Mouse (Mus musculus) hindlimb bud, embryonic 11.5 days (tissue): Measurements from ENCODE around the gene Gm7903.
"Not testable (repeated sequence)": the region's sequence is repeated elsewhere in the genome, so short reads cannot be mapped to it uniquely, and the experiment has no call there.

Experiments used
- DNase-seq: peaks from one replicate; pipeline ENCODE4 v3.0.0-alpha.2; 2012; ENCODE audit warnings: low read depth, low spot score; ENCODE audit errors: extremely low spot score

Gene Gm7903

DNA sequence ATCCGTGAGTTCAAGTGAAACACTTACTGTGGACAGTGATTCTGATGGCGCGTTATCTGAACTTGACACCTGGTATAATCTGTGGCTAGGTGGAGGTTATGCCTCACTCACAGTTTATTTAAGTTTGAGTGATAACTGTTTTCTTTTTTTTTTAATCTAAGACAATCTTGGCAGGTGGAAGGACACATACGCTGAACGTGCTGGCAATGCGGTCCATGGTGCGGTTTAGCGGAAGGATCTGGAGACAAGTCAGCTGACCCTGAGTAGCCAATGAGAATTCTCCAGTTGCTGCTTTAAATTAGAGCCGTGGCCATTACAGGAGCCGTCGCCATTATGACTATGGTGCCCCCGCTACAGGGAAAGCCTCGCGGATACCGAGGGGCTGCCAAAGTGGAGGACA is at the start of gene Gm7903:
Gene Gm7903, plus strand, starts transcription at position 301 of the 400 bp plus-strand sequence.
- DNase-seq, result not testable (repeated sequence)

- not testable (repeated sequence) for DNase-seq
Measured at GRCm38 (mm10) chrX:135403578-135403977, 30.1 kb upstream of the Gm7903 start.

DNA sequence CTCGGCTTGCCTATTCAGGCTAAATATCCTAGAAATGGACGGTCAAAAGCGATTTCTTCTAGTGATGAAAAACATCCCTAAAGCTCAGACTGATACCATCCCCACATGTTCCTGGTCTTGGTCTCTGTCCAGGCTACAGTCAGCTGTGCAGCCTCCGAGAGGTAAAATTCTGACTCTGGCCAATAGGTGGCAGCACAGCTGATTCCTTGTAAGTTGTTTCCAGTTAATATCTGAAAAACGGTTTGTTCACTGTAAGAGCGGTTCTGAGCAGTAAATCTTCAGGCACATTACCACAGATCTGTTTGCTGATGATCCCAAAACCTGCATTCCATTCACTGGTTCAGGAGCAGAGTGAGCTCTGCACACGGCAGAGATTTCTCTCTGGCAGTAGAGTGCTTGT is 12.4 kb upstream of the Gm7903 start:
- not testable (repeated sequence) for DNase-seq

DNA sequence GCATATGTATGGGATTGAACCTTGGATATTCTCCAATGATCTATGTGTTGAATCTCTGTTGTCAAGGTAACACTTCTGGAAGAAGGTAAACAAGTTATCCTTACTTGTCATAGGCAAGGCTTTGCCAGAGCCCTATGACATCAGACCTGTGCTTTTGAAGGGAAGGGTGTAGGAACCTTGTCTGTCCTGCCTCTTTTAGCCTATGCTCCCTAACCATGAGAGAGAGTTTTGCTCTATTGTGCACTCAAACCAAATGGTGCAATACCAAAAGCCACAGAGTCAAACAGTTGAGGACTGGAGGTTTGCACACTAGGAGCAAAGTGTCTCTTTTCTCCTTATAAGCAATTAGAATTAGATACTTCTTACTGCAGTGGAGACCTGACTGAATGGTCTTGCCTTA is 11.8 kb upstream of the Gm7903 start:
- not testable (repeated sequence) for DNase-seq

- not testable (repeated sequence) for DNase-seq
Measured at GRCm38 (mm10) chrX:135422473-135422872, 11.2 kb upstream of the Gm7903 start.

DNA sequence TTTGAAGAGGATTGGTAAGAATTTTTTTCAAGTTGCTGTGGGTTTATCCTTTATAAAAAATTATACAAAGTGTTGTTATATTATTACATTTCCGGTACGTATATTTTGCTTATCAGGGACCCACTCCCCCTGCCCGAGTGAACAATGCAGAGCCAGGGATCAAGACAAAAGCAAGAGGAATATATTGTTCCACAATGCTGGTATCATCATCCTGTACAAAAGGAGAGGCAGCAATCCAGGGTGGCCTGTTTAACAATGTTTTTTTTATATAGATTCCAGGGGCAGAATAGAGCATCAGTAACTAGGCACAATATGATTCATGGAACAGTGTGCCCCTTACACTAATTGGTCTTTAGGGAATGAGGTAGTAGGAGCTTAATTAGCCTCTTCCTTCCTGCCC is 30.5 kb downstream of the Gm7903 start:
- DNase-seq, result not testable (repeated sequence)

DNA sequence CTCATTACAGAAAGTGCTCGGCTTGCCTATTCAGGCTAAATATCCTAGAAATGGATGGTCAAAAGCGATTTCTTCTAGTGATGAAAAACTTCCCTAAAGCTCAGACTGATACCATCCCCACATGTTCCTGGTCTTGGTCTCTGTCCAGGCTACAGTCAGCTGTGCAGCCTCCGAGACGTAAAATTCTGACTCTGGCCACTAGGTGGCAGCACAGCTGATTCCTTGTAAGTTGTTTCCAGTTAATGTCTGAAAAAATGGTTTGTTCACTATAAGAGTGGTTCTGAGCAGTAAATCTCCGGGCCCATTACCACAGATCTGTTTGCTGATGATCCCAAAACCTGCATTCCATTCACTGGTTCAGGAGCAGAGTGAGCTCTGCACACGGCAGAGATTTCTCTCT is 48.3 kb downstream of the Gm7903 start:
- not testable (repeated sequence) for DNase-seq

GRCm38 (mm10) chrX:135483183-135483582 is 49.5 kb downstream of the Gm7903 start:
- DNase-seq, result not testable (repeated sequence)
